Mouse (Mus musculus) myocyte (in vitro differentiated cells): ENCODE data around the gene 4933402N03Rik. TPM values are rescaled to one million over a fixed set of nuclear protein-coding genes. Genes with fewer than 3 reads are reported as not detected.

Experiments
- H3K27me3 ChIP-seq: one replicate; pipeline ENCODE4 v1.6.1; 2011; ENCODE audit not compliant: control insufficient read depth, insufficient read depth, insufficient read length
- H3K36me3 ChIP-seq: one replicate; pipeline ENCODE4 v1.6.1; 2011; ENCODE audit not compliant: control insufficient read depth, insufficient read depth
- H3K4me2 ChIP-seq: one replicate; pipeline ENCODE4 v1.6.1; 2011; ENCODE audit warnings: low read depth, control low read depth
- H3K4me3 ChIP-seq: one replicate; pipeline ENCODE4 v1.5.1; 2011; ENCODE audit warnings: mild to moderate bottlenecking, control low read depth, moderate library complexity
- H3K79me2 ChIP-seq: one replicate; pipeline ENCODE4 v1.6.1; 2011; ENCODE audit not compliant: control insufficient read depth, insufficient read depth
- H3ac ChIP-seq: one replicate; pipeline ENCODE4 v1.6.1; 2011; ENCODE audit not compliant: control insufficient read depth, insufficient read length
- CEBPB ChIP-seq: IDR thresholded peaks from 2 replicates; pipeline ENCODE4 v1.6.1; 2011; ENCODE audit warnings: mild to moderate bottlenecking, moderate library complexity; ENCODE audit not compliant: poor library complexity, insufficient read depth, severe bottlenecking
- E2F4 ChIP-seq: IDR thresholded peaks from one replicate; pipeline ENCODE4 v1.6.1; 2011; ENCODE audit warnings: mild to moderate bottlenecking, control low read depth, moderate library complexity; ENCODE audit not compliant: insufficient read depth
- MAX ChIP-seq: IDR thresholded peaks from one replicate; pipeline ENCODE4 v1.6.1; 2011; ENCODE audit warnings: low read depth, mild to moderate bottlenecking, control low read depth
- MYOD1 ChIP-seq, 3 experiments: IDR thresholded peaks; one replicate each; pipeline ENCODE4 v1.6.1; 2011; ENCODE audit warnings: control low read depth in 2 of 3, low read depth in 2 of 3, mild to moderate bottlenecking in 2 of 3, moderate library complexity in 1 of 3; ENCODE audit not compliant: insufficient read length in 2 of 3, control insufficient read depth in 1 of 3
- MYOG ChIP-seq, 3 experiments: IDR thresholded peaks; one replicate each; pipeline ENCODE4 v1.6.1; 2011; ENCODE audit warnings: control low read depth in 2 of 3, low read depth in 2 of 3, mild to moderate bottlenecking in 2 of 3; ENCODE audit not compliant: insufficient read length in 2 of 3, control insufficient read depth in 1 of 3, insufficient read depth in 1 of 3
- POLR2A ChIP-seq: IDR thresholded peaks from one replicate; pipeline ENCODE4 v1.6.1; 2011; ENCODE audit warnings: low read depth, mild to moderate bottlenecking, control low read depth, moderate library complexity; ENCODE audit not compliant: insufficient read length
- POLR2AphosphoS2 ChIP-seq: IDR thresholded peaks from one replicate; pipeline ENCODE4 v1.6.1; 2011; ENCODE audit warnings: low read depth, control low read depth; ENCODE audit not compliant: insufficient read length
- REST ChIP-seq: IDR thresholded peaks from one replicate; pipeline ENCODE4 v1.6.1; 2011; ENCODE audit warnings: mild to moderate bottlenecking, control low read depth, moderate library complexity; ENCODE audit not compliant: insufficient read depth, insufficient read length
- SRF ChIP-seq: IDR thresholded peaks from one replicate; pipeline ENCODE4 v1.6.1; 2011; ENCODE audit warnings: low read depth; ENCODE audit not compliant: control insufficient read depth, insufficient read length
- TCF12 ChIP-seq: IDR thresholded peaks from one replicate; pipeline ENCODE4 v1.6.1; 2011; ENCODE audit warnings: mild to moderate bottlenecking, control low read depth; ENCODE audit not compliant: poor library complexity, insufficient read depth, severe bottlenecking
- TCF3 ChIP-seq: IDR thresholded peaks from one replicate; pipeline ENCODE4 v1.6.1; 2011; ENCODE audit warnings: low read depth, control low read depth; ENCODE audit not compliant: insufficient read length
- USF1 ChIP-seq: IDR thresholded peaks from one replicate; pipeline ENCODE4 v1.6.1; 2011; ENCODE audit warnings: low read depth, mild to moderate bottlenecking, control low read depth, moderate library complexity
- polyA plus RNA-seq: library from polyadenylated mRNA; unstranded; fragments of >200 nt; fragmentation: generic; extraction: Trizol; gene quantifications from one replicate; pipeline ENCODE4 v1.2.1, GENCODE M21; 2012; ENCODE audit warnings: missing spikeins

The 4933402N03Rik gene
- polyA plus RNA-seq: not detected

DNA sequence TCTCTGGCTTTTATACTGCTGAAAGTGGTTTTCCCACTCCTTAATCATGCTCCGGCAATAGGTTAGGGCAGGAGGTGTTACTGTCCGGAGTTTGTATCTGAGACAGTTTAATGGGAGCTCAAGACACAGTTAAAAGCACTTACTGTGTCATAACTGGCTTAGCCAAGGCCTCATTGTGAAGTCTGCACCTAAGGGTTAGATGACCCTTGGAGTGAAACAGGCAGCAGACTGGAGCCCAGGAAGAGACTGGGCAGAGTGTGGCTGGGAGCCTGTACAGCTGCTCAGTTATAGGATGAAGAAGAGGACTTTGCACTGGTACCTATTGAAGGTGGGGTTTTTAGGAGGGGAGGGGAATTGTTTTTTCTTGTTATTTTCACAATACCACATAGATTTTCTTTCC lies at the start of gene 4933402N03Rik:
TSS of gene 4933402N03Rik (minus strand) at position 101 of the 400 bp plus-strand sequence.
- no peaks in the 10 kb centered on the region for H3K27me3 ChIP-seq
- no peaks in the 10 kb centered on the region for H3K79me2 ChIP-seq
- no peaks in the 10 kb centered on the region for H3K36me3 ChIP-seq
- TF ChIP-seq MAX: no peak
- TF ChIP-seq E2F4: no peak
- no peak for TF ChIP-seq POLR2AphosphoS2
- no peak for TF ChIP-seq POLR2A
- TF ChIP-seq CEBPB: no peak
- no peak for TF ChIP-seq REST
- no peak for TF ChIP-seq SRF
- TF ChIP-seq USF1: no peak
- TF ChIP-seq MYOG (IDR thresholded peaks at IDR 0.05; ENCODE audit: control insufficient read depth in 1 of 3, insufficient read depth in 1 of 3, insufficient read length in 2 of 3, low read depth in 2 of 3): no peak
- no peak for TF ChIP-seq TCF3
- TF ChIP-seq MYOD1 (IDR thresholded peaks at IDR 0.05; ENCODE audit: control insufficient read depth in 1 of 3, insufficient read length in 2 of 3, low read depth in 2 of 3): no peak
- no peak for TF ChIP-seq TCF12
- no peak within 1 kb of the TSS for H3ac ChIP-seq
- no peak within 1 kb of the TSS for H3K4me2 ChIP-seq
- no peak within 1 kb of the TSS for H3K4me3 ChIP-seq

DNA sequence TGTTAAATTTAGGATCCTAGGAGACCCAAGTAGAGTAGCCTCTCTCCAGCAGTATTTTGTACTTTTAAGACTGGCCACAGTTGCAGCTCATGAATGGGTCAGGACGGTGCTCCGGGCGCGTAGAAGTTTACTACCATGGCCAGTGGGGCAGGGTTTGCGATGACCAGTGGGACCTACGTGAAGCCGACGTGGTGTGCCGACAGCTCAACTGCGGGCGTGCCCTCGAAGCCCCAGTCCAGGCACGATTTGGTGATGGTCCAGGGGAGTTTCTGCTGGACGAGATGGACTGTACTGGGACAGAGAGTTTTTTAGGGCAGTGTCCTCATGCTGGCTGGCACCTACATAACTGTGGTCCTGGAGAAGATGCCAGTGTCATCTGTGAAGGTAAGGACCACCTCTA lies 41.9 kb upstream of the 4933402N03Rik start:
- Histone ChIP-seq H3K4me2 (no peak overlapping the region), H3K79me2 (no peaks in the 10 kb centered on the region), H3K36me3 (no peaks in the 10 kb centered on the region), H3K4me3 (no peak overlapping the region), H3K27me3 (no peaks in the 10 kb centered on the region), H3ac (no peak overlapping the region)
- TF ChIP-seq SRF (no peak), POLR2A (no peak), E2F4 (no peak), POLR2AphosphoS2 (no peak), MYOG (IDR thresholded peaks at IDR 0.05; ENCODE audit: control insufficient read depth in 1 of 3, insufficient read depth in 1 of 3, insufficient read length in 2 of 3, low read depth in 2 of 3) (no peak), REST (no peak), TCF12 (no peak), USF1 (no peak)

DNA sequence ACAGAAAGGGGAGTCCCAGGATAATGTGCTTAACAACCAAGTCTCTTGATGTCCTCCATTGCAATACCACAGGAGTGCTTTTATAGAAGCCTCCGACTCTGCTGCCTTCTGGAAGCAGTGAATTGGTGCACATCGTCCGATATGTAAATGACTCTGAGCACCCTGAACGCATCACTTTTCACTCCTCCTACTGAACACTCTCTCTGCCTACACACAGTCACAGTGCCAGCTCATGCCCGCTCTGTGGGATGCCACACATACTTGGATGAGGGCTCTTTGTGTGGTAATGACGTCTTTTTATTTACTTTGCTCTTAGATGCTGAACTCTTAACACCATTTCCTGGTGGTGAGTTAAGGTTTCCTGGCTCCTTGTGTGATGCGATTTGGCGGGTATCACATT lies 40.9 kb upstream of the 4933402N03Rik start:
- no peaks in the 10 kb centered on the region for H3K27me3 ChIP-seq
- no peak for TF ChIP-seq POLR2A
- no peak for TF ChIP-seq SRF
- no peak for TF ChIP-seq MAX
- no peak for TF ChIP-seq REST
- no peaks in the 10 kb centered on the region for H3K36me3 ChIP-seq
- no peaks in the 10 kb centered on the region for H3K79me2 ChIP-seq
- no peak overlapping the region for H3ac ChIP-seq
- peak overlapping the region; percentile 36 for H3K4me2 ChIP-seq
- no peak overlapping the region for H3K4me3 ChIP-seq

DNA sequence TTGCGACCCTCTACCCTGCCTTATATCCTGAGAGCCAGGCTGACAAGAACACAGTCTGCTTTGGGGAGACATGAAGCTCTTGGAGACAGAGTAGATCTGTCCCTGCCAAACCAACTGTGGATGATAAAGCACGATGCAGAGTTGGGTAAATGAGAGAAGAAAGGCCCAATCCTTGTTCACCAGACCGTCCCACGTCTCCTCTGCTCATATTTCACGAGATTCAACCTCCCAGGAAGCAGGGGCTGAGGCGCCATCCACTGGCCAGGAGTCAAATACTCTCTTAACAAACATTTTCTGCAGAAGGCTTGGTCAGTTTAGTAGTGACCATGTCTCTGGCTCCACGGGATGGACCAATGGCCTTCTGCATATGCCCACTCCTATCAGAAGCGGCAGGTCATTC lies 38.2 kb upstream of the 4933402N03Rik start:
- TF ChIP-seq TCF12 (no peak), REST (no peak), MYOG (IDR thresholded peaks at IDR 0.05; ENCODE audit: control insufficient read depth in 1 of 3, insufficient read depth in 1 of 3, insufficient read length in 2 of 3, low read depth in 2 of 3) (no peak), USF1 (no peak), MAX (no peak)
- Histone ChIP-seq H3K4me3 (no peak overlapping the region), H3K27me3 (no peaks in the 10 kb centered on the region), H3K36me3 (no peaks in the 10 kb centered on the region), H3K4me2 (no peak overlapping the region), H3ac (no peak overlapping the region), H3K79me2 (no peaks in the 10 kb centered on the region)

DNA sequence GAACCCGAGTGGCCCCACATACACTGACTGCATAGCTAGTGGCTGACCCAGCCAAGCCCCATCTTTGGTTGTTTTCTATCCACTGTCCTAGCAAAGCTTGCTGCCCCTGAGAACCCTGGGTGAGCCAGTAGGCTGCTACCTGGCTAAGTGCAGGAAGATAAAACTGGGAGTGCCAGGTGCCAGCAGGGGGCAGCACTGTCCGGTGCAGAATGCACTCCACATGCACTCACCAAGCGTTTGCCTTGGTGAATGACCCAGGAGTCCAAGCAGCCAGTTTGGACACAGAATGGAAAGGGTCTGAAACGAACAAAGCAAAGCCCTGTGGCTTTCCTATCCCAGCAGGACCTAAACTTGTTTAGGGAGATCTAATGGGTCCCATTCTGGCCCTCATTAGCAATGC lies 36.6 kb upstream of the 4933402N03Rik start:
- Histone ChIP-seq H3K27me3 (no peaks in the 10 kb centered on the region), H3K4me3 (no peak overlapping the region), H3K36me3 (no peaks in the 10 kb centered on the region), H3K79me2 (no peaks in the 10 kb centered on the region), H3ac (no peak overlapping the region), H3K4me2 (no peak overlapping the region)
- TF ChIP-seq SRF (no peak), TCF12 (no peak), E2F4 (no peak)

DNA sequence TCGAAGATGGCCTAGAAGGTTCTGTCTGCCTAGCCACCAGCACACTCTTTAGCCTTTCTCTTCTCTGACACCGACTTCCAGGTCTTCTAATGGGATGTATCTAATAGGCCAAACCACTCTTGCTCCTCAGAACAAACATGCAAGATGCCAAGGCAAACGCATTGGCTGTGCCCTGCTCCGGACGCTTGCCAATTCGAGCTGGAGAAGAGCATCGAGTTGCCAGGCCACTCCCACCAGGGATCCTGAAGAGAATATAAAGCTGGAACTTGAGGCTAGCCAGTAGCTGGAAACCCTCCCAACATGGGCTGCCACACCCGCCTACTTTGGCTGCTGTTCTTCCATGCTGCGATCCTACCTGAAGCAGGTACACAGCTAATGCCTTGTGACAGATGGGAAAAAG lies 28.0 kb upstream of the 4933402N03Rik start, which contains the start of gene 5430419D17Rik:
TSS of gene 5430419D17Rik (plus strand) at position 282 of the 400 bp plus-strand sequence.
- Histone ChIP-seq H3ac (no peak within 1 kb of the TSS), H3K27me3 (no peaks in the 10 kb centered on the region), H3K79me2 (no peaks in the 10 kb centered on the region), H3K36me3 (no peaks in the 10 kb centered on the region), H3K4me2 (no peak within 1 kb of the TSS), H3K4me3 (no peak within 1 kb of the TSS)
- no peak for TF ChIP-seq MAX
- no peak for TF ChIP-seq POLR2A
- TF ChIP-seq POLR2AphosphoS2: no peak
- TF ChIP-seq REST: no peak
- no peak for TF ChIP-seq MYOD1 (IDR thresholded peaks at IDR 0.05; ENCODE audit: control insufficient read depth in 1 of 3, insufficient read length in 2 of 3, low read depth in 2 of 3)
- no peak for TF ChIP-seq SRF
- TF ChIP-seq E2F4: no peak
- TF ChIP-seq TCF12: no peak
- no peak for TF ChIP-seq USF1
- no peak for TF ChIP-seq MYOG (IDR thresholded peaks at IDR 0.05; ENCODE audit: control insufficient read depth in 1 of 3, insufficient read depth in 1 of 3, insufficient read length in 2 of 3, low read depth in 2 of 3)
- TF ChIP-seq TCF3: no peak
- no peak for TF ChIP-seq CEBPB
